Mouse (Mus musculus) cerebellum, adult 9-10 months (tissue): Measurements from ENCODE around the gene Serinc5.
A peak's percentile ranks its signal among the peaks of the same experiment; 100 is the strongest.
"Not testable (repeated sequence)": the region's sequence is repeated elsewhere in the genome, so short reads cannot be mapped to it uniquely, and the experiment has no call there.

Experiments
- DNase-seq: peaks from one replicate; pipeline ENCODE4 v3.0.0; 2022

Serinc5 gene

DNA sequence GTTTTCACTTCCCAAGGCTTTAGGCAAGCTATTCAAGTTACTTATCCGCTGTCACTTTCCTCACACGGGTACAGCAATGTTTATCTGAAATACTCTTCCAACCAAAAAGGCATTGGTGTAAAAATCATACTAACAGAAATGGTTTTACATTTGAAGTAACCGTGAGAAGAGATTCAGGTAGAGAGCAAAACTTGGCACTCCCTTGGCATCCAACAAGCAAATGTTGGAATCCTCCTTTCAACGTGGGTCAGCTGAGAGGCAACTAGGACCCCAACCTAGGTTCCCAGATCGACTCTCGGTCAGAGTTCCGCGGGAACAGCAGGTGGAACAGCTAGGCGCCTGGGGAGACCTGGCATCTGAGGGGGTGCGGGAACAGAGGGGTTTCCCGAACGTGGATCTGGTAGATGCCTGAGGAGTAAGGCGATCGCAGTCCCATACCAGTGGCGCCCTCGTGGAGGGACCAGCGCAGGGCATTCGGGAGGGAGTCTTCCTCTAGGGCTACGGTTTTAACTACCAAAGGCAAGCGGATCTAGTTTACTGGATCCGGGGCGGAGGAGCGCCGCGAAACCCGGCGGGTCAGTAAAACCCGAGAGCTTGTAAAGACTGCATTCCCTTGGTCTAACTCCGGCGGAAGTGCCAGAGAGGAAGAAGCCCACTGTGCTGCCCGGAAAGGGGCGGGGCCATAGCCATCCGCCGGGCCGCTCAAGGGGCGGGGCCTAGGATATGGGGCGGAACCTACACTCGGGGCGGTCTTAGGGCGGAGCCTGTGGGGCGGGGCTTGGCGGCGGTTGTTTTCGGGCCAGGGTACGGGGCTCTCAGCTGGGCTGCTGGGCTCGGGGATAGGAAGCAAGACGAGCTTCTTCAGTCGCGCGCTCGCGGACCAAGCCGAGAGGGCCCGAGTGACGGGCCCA lies at the start of gene Serinc5:
Serinc5 (plus strand) TSS at position 781 of the 911 bp plus-strand sequence.
- DNase-seq: peak; percentile 94

DNA sequence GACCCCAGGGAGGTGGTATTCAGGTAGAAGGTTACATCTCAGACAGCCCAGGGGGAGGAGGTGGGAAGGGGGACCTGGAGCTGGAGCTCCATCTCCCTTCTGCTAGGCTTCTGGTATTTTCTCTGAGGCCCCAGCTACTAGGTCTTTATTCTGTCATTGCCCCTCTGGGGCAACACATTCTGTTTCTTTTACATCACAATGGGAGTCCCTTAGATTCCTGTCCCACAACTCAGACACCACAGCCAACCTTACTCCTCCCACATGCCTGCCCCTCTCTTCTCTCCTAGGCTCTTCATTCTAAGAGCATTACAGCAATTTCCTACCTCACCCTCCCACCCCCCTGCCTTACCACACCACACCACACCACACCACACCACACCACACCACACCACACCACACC lies 34.8 kb upstream of the Serinc5 start, which contains the start of gene Spz1:
Spz1 (minus strand) TSS at position 101 of the 400 bp plus-strand sequence.
- no peak for DNase-seq

- DNase-seq: no peak
Observed at GRCm38 (mm10) chr13:92576688-92577087, 34.2 kb upstream of the Serinc5 start.

DNA sequence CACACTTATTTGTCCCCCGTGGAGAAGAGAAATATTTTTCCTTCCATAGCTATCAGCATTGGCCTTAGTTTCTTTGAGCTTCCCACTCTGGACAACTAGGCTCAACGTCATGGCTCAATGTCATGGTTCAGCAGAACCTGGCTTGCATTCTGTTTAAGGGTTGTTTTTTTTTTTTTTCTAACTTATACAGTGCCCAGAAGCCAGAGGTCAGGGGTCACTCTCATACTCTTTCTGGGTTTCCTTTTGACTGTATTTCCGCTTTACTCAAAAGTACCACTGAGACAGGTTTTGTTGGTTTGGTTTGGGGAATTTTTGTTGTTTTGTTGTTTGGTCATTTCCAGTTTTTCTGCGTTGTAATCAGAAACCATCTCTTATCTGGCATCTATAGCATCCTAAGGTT lies 32.7 kb upstream of the Serinc5 start:
- DNase-seq: no peak

- peak; percentile 52 for DNase-seq
Observed at GRCm38 (mm10) chr13:92580220-92581043, 30.5 kb upstream of the Serinc5 start.

GRCm38 (mm10) chr13:92584094-92584717 lies 26.7 kb upstream of the Serinc5 start:
- DNase-seq: no peak

DNA sequence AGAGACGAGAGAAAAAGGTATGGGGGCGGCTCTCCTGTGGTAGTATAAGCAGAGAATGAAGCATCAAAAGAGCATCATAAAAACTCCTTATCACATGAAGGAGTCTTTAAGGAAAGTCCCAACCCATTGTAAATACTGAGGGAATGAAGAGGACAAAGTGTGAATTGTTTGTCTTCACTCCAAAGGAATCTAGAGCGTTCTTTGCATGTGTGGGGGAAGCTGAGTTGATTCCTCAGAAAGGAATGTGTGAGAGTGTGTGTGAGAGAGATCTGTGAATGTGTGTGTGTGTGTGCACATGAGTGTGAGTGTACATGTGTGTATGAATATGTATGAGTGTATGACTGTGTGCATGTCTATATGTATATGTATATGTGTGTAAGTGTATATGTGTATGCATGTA lies 22.2 kb upstream of the Serinc5 start:
- DNase-seq: no peak

- DNase-seq: peak; percentile 25
Observed at GRCm38 (mm10) chr13:92589255-92589654, 21.6 kb upstream of the Serinc5 start.

DNA sequence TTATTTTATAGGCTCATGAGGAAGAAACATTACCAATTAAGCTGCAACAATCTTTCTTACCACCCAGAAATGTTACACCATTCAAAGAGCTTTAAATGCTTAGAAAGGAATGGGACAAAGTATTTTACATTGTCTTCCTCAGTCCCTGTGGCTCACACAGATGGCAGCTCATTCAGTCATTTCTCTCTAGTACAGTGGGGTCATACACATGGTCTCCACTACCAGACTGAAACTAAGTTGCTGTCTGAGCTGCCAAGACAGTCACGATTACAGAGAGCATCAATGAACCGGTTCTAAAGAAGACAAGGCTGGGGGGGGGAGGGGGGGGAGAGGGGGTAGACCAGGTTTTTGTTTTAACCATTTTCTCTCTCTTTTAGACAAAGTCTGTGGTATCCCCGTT lies 19.7 kb upstream of the Serinc5 start:
- no peak for DNase-seq

GRCm38 (mm10) chr13:92592268-92592785 lies 18.6 kb upstream of the Serinc5 start:
- DNase-seq: no peak

DNA sequence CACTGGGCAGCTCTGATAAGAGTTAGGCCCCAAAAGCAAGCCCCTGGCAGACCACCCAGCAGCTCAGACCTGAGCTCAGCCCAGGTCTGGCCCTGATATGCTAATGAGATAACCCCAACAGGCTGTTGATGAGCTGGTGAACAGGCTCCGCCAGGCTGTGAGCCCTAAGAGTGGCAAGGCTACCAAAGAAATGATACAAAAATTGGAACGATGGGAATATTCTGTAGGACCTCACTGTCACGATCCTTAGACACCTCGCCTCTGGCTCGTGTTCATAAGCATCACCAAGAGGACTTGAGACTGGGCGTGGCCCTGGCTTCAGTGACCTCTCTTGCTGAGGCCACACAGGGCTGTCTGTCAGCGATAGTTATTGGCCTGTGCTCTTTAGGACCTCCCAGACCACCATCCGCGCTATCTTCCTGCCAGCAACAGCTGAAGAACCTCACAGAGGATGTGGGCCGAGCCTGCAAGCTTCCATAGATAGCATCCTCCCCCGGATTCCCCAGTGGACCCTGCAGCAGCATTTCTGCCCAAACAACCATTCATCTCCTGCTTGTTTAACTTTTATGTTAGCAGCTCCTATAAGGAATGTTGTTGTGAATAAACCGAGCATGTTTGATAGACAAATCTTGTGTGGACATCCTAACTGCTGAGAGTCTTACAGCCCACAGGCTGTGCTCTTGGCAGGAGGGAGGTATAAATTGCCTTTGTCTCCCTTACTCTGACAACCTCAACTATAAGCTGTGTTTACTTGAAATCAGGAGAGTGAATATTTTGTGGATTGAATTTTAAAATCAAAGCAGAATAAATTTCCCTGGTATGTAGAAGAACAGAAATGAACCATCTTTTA lies 17.9 kb upstream of the Serinc5 start:
- no peak for DNase-seq

GRCm38 (mm10) chr13:92593731-92594396 lies 17.0 kb upstream of the Serinc5 start:
- DNase-seq: no peak

DNA sequence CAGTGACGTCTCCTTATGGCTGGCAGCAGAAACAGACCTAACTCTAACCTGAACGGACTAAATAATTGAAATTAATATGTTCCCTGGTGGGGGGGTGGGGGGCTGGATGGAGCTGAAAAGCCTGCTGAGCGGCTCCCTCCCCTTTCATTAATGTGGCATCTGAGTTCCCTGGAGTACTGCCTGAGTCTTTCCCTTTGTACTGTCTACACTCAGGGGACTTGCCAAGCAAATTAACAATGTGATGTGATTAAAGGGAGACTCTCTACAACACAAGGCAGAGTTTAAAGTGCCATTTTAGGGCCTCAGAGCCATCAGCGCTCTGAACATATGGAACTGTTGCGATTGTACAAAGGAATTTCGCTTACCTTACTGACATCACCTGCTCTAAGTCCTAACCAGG lies 16.4 kb upstream of the Serinc5 start:
- DNase-seq: no peak

DNA sequence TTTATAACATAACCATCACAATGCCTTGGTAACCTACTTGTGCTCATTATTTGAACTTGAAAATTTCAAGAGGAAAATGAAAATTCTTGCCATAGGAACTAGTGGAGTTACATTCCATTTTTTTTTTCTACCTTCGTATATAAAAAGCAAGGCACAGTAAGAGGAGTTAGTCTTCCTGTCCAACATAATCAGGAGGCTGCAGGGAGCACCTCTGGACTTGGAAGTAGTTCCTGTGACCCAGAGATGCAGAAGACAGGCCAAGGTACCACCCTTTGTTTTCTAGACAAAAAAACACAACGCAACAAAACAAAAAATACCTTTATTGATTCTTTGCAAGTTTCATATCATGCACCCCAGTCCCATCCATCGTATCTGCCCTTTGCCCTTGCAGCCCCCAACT lies 16.0 kb upstream of the Serinc5 start:
- DNase-seq: no peak

DNA sequence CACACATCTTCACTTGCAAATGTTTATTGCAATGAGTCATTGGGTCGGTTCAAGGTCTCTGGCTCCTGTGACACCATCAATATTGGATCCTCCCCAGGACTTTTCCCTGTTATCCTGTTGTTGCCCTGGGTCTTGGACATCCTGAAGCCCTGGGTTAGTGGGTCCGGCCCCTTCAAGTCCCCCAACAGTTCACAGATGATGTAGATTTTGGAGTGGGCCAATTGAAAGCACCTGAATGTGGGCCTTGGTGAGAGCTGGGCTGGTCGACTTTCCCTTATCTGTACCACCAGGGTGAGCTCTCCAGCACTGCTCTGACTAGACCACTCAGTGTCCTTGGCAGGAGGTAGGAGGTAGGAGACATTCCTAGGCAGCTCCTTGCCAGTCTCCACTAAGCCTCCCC lies 15.5 kb upstream of the Serinc5 start:
- no peak for DNase-seq

DNA sequence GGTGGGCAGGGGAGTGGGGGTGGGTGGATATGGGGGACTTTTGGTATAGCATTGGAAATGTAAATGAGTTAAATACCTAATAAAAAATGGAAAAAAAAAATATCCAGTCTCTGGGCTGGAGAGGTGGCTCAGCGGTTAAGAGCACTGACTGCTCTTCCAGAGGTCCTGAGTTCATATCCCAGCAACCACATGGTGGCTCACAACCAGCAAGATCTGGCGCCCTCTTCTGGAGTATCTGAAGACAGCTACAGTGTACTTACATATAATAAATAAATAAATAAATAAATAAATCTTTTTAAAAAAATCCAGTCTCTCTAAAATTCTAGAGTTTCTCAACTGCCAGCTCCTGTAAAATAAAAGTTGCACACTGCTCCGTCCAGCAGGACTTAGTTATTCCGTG lies 5.6 kb upstream of the Serinc5 start:
- not testable (repeated sequence) for DNase-seq

DNA sequence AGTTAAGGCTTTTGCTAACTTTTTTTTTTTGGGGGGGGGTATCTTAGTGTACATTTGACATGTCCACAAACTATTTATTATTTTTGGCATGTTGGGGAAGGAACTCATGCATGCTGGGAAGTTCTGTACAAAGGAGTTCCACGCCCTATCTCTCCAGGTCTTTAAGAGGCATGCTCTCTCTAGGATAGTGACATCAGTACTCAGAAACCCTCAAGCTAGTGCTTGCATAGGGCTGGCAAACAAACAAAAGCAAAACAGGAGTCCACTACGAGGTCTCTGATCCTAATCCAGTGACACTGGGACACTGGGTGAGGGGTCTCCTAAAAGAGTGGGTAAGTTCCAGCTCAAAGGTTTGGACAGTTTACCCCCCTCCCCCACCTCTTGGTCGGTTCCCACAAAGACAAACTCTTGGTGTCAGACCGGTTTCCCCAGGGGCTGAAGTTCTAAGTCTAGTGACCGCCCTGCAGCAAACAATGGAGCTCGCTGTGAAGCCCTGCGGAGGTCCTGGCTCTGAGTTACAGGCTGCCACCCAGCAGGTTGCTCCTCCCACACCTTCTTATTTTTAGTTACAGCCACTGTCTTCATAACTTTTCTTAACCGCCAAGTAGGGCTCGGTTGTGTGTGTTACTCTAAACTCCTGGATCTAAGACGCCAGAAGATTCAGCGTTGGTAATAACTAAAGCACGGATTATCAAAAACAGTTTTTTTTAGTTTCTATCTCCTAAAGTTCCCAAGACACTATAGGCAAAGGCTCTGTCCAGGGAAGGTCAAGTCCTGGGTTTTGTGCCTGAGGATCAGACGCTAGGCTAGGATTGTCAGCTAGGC lies 1.2 kb upstream of the Serinc5 start:
- peak; percentile 19 for DNase-seq

GRCm38 (mm10) chr13:92611254-92611784 lies 428 bp downstream of the Serinc5 start:
- no peak for DNase-seq

DNA sequence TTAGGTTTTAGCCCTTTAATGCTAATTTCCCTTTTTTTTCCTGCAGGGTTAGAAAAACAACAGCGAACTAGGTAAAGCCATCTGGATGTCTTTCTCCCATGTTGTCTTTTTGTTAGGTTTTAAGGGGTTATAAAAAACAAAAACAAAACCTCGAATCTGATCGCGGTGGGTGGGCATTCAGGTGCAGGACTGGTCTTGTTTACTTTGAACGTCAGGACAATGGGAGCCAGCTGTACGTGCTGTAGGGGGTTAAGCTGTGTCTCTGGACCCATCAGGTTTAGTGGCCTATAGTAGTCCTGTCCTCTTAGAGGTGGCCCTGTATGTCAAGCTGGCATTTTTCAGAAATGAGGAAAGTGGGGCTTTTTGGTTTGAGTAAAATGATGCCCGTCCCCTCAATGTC lies 1.0 kb downstream of the Serinc5 start:
- DNase-seq: peak; percentile 21

DNA sequence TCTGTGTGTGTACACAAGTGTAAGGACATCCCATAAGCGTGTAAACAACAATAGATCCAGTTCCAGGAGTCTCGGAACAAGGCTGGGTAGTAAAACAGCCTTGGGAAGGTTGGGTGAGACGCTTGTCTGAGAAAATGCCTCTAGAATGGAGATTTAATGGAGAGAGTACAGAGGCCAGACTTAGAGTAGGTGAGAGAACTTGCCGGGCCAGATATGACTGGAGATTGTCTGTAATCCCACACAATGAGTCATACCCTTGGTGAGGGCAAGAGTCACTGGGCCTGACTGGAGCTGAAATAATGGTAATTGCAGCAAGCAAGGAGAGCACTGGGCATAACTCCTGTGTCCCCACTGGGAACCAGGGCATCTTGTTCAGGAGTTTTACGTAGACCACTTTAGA lies 2.2 kb downstream of the Serinc5 start:
- no peak for DNase-seq
